Mouse (Mus musculus) spleen, adult 18-20 months (tissue): ENCODE measurements at regions not wholly inside any gene's neighbourhood (a gene's known extent, or its start where the extent isn't known, plus 50 kb on each side); places are given as distances from the start of the nearest gene placed in this dataset.

Experiments
- DNase-seq, 2 experiments: peaks; one replicate each; pipeline ENCODE4 v3.0.0; 2022; ENCODE audit warnings: mixed read lengths in 2 of 2

DNA sequence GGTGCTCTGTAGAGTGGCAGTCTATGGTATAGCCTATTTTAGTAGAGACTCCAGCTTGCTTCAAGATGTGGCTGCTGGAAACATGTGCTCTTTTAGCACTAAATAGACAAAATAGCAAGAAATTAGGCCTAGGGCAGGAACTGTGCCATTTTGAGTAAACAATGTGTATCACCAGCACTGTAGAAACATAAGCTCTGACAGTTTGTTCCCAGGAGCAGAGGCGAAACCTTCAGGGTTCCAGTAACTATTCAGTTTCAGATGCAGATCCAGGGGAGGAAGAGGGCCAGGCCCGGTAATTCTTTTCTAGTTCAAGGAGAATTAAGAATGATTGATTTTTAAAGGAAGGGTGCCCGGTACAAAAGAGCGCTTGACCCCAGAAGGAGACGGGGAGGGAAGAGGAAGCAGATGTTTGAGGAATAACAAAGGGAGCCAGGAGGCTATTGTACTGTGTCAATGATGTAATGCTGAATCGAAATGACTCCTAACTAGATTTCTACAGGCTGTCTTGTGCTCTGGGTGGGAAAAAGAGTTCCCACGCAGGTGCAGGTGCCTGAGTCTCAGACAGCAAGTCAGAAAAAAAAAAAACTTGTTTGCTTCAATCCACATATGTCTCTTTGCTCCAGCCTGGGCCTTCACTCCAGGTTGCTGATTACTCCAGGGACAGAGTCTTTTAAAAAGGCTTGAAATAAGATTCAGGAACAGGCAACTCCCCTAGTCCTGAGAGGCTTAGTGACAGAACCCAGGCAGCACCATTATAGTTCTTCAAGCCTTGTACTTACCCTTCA is 57.4 kb upstream of the Tex13c2 start:
- DNase-seq = no peak
